Mouse (Mus musculus): ENCODE results near the gene Inppl1. TPM values are rescaled to one million over a fixed set of nuclear protein-coding genes. Genes with fewer than 3 reads are reported as not detected.
A peak's percentile ranks its signal among the peaks of the same experiment; 100 is the strongest.

The Inppl1 gene
- polyA plus RNA-seq, 1 experiment, result 22.7 TPM

DNA sequence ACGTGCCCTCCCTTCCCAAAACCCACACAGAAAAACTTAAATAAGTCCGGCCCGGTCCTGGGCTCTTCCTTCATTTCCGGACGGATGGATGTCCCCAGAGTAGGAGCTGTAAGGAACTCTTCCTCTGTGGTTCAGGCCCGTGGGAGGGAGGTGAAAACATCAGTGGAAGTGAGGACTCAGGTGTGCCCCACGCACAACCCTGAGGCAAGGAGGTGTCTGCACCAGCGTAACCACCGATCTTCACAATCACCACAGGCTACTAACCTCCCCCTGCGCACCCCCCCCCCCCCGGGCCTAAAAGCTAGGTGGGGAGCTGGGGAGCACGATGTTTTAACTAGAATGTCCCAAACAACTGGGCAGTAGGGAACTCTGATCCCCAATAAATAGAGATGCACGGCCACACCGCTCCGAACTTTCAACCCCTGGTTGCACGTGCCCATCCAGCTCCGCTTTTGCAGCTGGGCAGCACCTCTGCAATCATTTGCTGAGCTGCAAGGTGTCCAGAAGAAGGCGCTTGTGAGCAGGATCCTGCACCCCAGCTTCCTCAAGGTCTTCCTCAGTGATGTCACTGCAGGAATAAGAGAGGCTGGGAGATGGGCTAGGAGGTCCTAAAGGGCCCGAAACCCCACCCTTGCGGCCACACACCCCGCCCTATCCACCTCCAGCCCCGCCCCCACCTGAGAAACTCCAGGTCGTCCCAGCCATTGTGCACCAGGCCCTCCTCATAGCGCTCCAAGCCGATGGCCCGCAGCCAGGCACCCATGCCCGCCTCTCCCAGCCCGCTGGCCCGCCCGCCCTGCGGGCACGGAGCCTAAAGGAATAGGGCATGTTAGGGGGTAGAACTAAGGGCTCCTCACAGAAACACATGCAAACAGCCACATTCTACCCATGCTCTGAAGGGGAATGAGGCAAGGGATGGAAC, 14.9 kb downstream of the Inppl1 start:
- 72% methylated on average over 32 of the region's 32 CpGs for WGBS
- 0 out of 2 replicates have a peak, but pooled peaks have one; percentile 13 for TF ChIP-seq CTCF (IDR thresholded peaks at IDR 0.05; ENCODE audit: control insufficient read depth, insufficient read depth, low read length)
- no peak for TF ChIP-seq POLR2A (IDR thresholded peaks at IDR 0.05; ENCODE audit: borderline replicate concordance, control insufficient read depth, low read depth, low read length)
- no peaks in the 10 kb centered on the region for H3K4me1 ChIP-seq (ENCODE audit: control insufficient read depth, insufficient read depth, low read length)
- no peak overlapping the region for H3K4me3 ChIP-seq (replicated peaks; ENCODE audit: control insufficient read depth, low read depth, low read length)
- no peak overlapping the region for H3K27ac ChIP-seq (ENCODE audit: control insufficient read depth, insufficient read depth, low read depth, low read length, poor library complexity)

DNA sequence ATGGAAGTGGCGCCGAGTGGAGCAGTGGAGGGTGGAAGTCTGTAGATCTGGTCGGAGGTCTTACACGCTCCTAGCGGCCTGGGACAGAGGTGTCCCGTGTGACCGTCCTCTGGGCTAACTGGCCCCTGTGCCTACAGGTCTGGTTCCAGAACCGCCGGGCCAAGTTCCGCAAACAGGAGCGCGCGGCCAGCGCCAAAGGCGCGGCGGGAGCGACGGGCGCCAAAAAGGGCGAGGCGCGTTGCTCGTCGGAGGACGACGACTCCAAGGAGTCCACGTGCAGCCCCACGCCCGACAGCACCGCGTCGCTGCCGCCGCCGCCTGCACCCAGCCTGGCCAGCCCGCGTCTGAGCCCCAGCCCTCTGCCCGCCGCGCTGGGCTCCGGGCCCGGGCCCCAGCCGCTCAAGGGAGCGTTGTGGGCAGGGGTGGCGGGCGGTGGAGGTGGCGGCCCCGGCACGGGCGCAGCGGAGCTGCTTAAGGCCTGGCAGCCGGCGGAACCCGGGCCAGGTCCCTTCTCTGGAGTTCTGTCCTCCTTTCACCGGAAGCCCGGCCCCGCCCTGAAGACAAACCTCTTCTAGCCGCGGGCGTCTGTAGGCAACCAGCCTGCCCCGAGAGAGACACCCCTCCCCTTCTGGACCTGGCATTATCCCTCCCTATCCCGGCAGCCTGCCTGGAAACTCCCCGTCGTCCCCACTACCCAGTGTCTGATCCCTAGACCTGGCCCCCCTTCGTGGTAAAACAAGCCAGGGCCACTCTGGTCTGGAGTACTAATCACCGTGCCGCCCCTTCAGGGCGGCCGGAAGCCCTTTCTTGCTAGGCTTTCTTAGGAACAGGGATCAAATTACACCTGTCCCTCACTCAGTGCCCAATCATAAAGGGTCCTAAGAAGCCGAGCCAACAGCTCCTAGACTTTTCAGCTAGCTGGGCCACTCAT, 16.2 kb downstream of the Inppl1 start:
- Histone ChIP-seq H3K27ac (ENCODE audit: control insufficient read depth, insufficient read depth, low read depth, low read length, poor library complexity) (no peak overlapping the region), H3K4me1 (ENCODE audit: control insufficient read depth, insufficient read depth, low read length) (no peaks in the 10 kb centered on the region), H3K4me3 (replicated peaks; ENCODE audit: control insufficient read depth, low read depth, low read length) (no peak overlapping the region)
- WGBS, result 3% methylated on average over 71 of the region's 71 CpGs
- TF ChIP-seq POLR2A (IDR thresholded peaks at IDR 0.05; ENCODE audit: borderline replicate concordance, control insufficient read depth, low read depth, low read length) (no peak), CTCF (IDR thresholded peaks at IDR 0.05; ENCODE audit: control insufficient read depth, insufficient read depth, low read length) (no peak)

DNA sequence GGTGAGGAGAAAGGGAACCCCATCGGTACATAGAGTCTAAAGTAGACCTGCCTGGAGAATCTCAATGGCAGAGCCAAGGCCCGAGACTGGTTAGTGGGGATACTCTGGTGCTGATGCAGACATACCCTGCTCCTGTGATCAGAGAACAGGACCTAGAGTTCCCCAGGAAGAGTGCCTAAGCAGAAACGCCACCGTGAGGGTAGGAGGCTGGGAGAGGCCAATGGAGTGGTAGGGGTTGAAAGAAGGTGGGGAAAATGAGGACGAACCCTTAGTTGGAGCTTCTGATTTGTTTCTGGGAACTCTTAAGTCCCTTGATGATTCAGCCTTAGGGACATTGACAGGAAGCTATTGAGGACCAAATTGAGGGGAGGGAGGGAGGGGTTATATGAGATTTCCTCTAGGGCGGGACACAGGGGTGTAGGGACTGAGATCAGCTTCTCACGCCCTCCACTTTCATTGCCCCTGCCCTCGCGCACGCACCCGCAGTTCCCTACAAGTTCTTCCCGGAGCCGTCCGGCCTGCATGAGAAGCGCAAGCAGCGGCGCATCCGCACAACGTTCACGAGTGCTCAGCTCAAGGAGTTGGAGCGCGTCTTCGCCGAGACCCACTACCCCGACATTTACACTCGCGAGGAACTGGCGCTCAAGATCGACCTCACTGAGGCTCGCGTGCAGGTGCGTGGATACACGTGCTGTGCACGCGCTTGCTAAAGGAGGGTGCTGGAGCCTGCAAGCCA, 17.6 kb downstream of the Inppl1 start:
- 4% methylated on average over 35 of the region's 35 CpGs for WGBS
- no peak overlapping the region for H3K4me3 ChIP-seq (replicated peaks; ENCODE audit: control insufficient read depth, low read depth, low read length)
- no peak overlapping the region for H3K27ac ChIP-seq (ENCODE audit: control insufficient read depth, insufficient read depth, low read depth, low read length, poor library complexity)
- H3K4me1 ChIP-seq (ENCODE audit: control insufficient read depth, insufficient read depth, low read length), result no peaks in the 10 kb centered on the region
- no peak for TF ChIP-seq CTCF (IDR thresholded peaks at IDR 0.05; ENCODE audit: control insufficient read depth, insufficient read depth, low read length)
- TF ChIP-seq POLR2A (IDR thresholded peaks at IDR 0.05; ENCODE audit: borderline replicate concordance, control insufficient read depth, low read depth, low read length), result no peak

DNA sequence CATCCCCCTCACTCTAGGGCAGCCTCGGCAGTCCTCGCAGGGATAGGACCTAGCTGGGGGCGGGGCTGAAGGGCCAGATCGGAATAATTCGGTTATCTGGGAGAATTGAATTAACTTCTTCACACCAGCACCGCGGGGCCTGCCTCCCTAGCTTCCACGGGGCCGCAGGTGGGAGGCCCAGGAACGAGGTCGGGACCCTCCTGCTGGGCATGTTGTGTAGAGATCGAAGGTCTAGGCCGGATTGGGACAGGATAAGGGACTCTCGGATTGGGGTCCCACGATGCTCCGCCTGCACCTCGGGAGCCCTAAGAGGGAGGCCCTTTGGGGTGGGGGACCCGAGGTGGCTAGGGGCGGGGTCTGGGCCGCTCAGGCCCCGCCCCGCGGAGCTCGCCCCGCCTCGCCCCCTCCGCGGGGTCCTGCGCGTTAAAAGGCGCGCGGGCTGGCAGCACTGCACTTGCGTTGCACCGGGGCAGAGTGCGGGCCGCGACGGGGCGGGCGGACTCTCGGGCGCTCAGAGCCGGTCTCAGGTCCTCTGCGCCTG, 20.1 kb downstream of the Inppl1 start, which contains the start of gene Phox2a:
Phox2a (plus strand) TSS at position 453 of the 541 bp plus-strand sequence.
- 6% methylated on average over 45 of the region's 45 CpGs for WGBS
- TF ChIP-seq CTCF (IDR thresholded peaks at IDR 0.05; ENCODE audit: control insufficient read depth, insufficient read depth, low read length) (no peak), POLR2A (IDR thresholded peaks at IDR 0.05; ENCODE audit: borderline replicate concordance, control insufficient read depth, low read depth, low read length) (no peak)
- Histone ChIP-seq H3K4me3 (replicated peaks; ENCODE audit: control insufficient read depth, low read depth, low read length) (no peak within 1 kb of the TSS), H3K27ac (ENCODE audit: control insufficient read depth, insufficient read depth, low read depth, low read length, poor library complexity) (no peak within 1 kb of the TSS), H3K4me1 (ENCODE audit: control insufficient read depth, insufficient read depth, low read length) (no peaks in the 10 kb centered on the region)

DNA sequence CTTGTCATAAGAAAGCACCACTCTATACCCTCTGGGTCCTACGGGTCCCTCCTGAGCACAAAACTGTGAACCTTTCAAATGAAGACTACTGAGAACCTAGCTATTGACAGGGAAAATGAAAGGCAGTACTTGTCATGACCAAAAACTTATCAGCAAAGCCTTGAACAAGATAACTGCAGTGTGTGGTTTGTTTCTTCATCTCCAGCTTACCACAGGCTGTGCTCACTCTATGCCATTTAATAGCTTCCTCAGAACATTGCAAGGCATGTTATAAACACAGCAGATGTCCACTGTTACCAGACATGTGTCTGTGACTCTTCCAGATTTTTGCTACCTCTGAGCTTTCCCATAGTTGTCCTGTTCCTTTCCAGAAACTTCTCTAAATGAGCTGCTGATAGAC, 61.0 kb downstream of the Inppl1 start:
- no peaks in the 10 kb centered on the region for H3K4me1 ChIP-seq (ENCODE audit: control insufficient read depth, insufficient read depth, low read length)
- H3K4me3 ChIP-seq (replicated peaks; ENCODE audit: control insufficient read depth, low read depth, low read length), result no peak overlapping the region
- H3K27ac ChIP-seq (ENCODE audit: control insufficient read depth, insufficient read depth, low read depth, low read length, poor library complexity), result no peak overlapping the region
- no peak for TF ChIP-seq CTCF (IDR thresholded peaks at IDR 0.05; ENCODE audit: control insufficient read depth, insufficient read depth, low read length)
- no peak for TF ChIP-seq POLR2A (IDR thresholded peaks at IDR 0.05; ENCODE audit: borderline replicate concordance, control insufficient read depth, low read depth, low read length)
- 67% methylated on average over 1 of the region's 1 CpGs for WGBS

DNA sequence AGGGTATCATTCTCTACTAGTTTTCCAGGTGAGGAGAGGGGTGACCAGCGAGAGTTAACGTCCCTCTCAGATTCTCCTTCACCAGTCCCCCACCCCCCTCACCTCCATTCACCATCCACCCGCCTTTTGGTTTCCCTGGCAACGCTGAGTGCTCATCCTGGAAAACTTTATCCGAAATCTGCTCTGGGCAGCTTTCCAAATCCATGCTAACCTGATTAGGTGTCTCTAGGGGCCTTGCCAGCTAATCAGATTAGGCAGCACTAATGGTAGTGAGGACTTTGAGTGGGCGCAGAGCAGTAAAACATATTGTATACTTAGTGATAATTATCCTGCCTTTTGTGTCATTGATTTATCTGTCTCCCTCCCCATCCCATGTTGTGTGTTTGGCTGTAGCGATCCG, 65.3 kb downstream of the Inppl1 start:
- WGBS, result 89% methylated on average over 8 of the region's 8 CpGs
- no peak overlapping the region for H3K27ac ChIP-seq (ENCODE audit: control insufficient read depth, insufficient read depth, low read depth, low read length, poor library complexity)
- no peak for TF ChIP-seq POLR2A (IDR thresholded peaks at IDR 0.05; ENCODE audit: borderline replicate concordance, control insufficient read depth, low read depth, low read length)
- TF ChIP-seq CTCF (IDR thresholded peaks at IDR 0.05; ENCODE audit: control insufficient read depth, insufficient read depth, low read length), result no peak
- no peak overlapping the region for H3K4me3 ChIP-seq (replicated peaks; ENCODE audit: control insufficient read depth, low read depth, low read length)
- no peaks in the 10 kb centered on the region for H3K4me1 ChIP-seq (ENCODE audit: control insufficient read depth, insufficient read depth, low read length)

Other genes starting within 250 kb of the Inppl1 start
- 5.0 and 12.5 TPM in 2 replicates for gene Clpb, start 174.6 kb downstream of the Inppl1 start, polyA plus RNA-seq (2011; ENCODE audit: insufficient read depth, insufficient read length, low replicate concordance, missing spikeins)
- not detected in 2 replicates for gene Phox2a, start 19.9 kb downstream of the Inppl1 start, polyA plus RNA-seq (2011; ENCODE audit: insufficient read depth, insufficient read length, low replicate concordance, missing spikeins)
- 0.92 and 3.3 TPM in 2 replicates for gene Folr2, start 19.0 kb upstream of the Inppl1 start, polyA plus RNA-seq (2011; ENCODE audit: insufficient read depth, insufficient read length, low replicate concordance, missing spikeins)
- 79.0 and 97.5 TPM in 2 replicates for gene Anapc15, start 25.5 kb upstream of the Inppl1 start, polyA plus RNA-seq (2011; ENCODE audit: insufficient read depth, insufficient read length, low replicate concordance, missing spikeins)
- gene Folr1, start 32.6 kb upstream of the Inppl1 start, polyA plus RNA-seq (2011; ENCODE audit: insufficient read depth, insufficient read length, low replicate concordance, missing spikeins), result 6.8 TPM in 1 of 2 replicates, not detected in the other
- 53.6 and 78.1 TPM in 2 replicates for gene Lamtor1, start 67.7 kb upstream of the Inppl1 start, polyA plus RNA-seq (2011; ENCODE audit: insufficient read depth, insufficient read length, low replicate concordance, missing spikeins)
- gene Tomt, start 68.1 kb upstream of the Inppl1 start, polyA plus RNA-seq (2011; ENCODE audit: insufficient read depth, insufficient read length, low replicate concordance, missing spikeins), result not detected in 2 replicates
- gene Lrrc51, start 95.7 kb upstream of the Inppl1 start, polyA plus RNA-seq (2011; ENCODE audit: insufficient read depth, insufficient read length, low replicate concordance, missing spikeins), result not detected in 2 replicates
- gene Numa1, start 95.9 kb upstream of the Inppl1 start, polyA plus RNA-seq (2011; ENCODE audit: insufficient read depth, insufficient read length, low replicate concordance, missing spikeins), result 82.2 and 130 TPM in 2 replicates
- 12.9 and 17.6 TPM in 2 replicates for gene Il18bp, start 180.5 kb upstream of the Inppl1 start, polyA plus RNA-seq (2011; ENCODE audit: insufficient read depth, insufficient read length, low replicate concordance, missing spikeins)
- gene Rnf121, start 227.2 kb upstream of the Inppl1 start, polyA plus RNA-seq (2011; ENCODE audit: insufficient read depth, insufficient read length, low replicate concordance, missing spikeins), result 10.0 and 12.9 TPM in 2 replicates
- 33.8 and 35.5 TPM in 2 replicates for gene Xndc1, start 227.3 kb upstream of the Inppl1 start, polyA plus RNA-seq (2011; ENCODE audit: insufficient read depth, insufficient read length, low replicate concordance, missing spikeins)
- gene Xntrpc, start 227.5 kb upstream of the Inppl1 start, polyA plus RNA-seq (2011; ENCODE audit: insufficient read depth, insufficient read length, low replicate concordance, missing spikeins), result 1.0 and 3.2 TPM in 2 replicates
- gene Trpc2, start 244.9 kb upstream of the Inppl1 start, polyA plus RNA-seq (2011; ENCODE audit: insufficient read depth, insufficient read length, low replicate concordance, missing spikeins), result not detected in 2 replicates